Mouse (Mus musculus) erythroblast, embryonic 14.5 days (primary cell): Measurements from ENCODE around the gene Tmem100.

Source experiments
- GATA1 ChIP-seq: IDR thresholded peaks from 2 replicates; pipeline ENCODE4 v1.6.1; 2012; ENCODE audit warnings: low read length, inconsistent platforms, mixed read lengths
- TAL1 ChIP-seq: IDR thresholded peaks from 3 replicates; pipeline ENCODE4 v1.6.1; 2012; ENCODE audit warnings: low read length, inconsistent platforms, mixed read lengths

DNA sequence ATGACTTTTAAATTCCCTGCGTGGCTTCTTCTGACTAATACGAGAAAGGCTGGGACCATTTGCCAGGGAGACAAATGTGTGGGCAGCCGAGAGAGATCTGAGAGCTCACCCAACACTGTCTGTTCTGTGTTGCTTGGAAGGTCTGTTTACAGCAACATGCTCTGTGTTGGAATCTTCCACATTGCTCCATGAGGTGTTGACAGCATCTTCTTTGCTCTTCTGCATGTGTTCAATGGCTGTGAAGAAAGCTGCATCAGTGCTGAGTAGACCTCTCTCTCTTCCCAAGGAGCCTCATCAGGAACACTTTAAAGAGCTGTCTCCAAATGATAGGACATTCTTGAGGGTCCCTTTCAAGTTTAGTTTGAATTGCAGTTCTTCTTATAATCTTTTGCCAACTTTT, 32.5 kb downstream of the Tmem100 start:
- no peak for TF ChIP-seq GATA1
- no peak for TF ChIP-seq TAL1
